Mouse (Mus musculus) v-Abl transformed pro-B cells (cell line): ENCODE measurements around the gene Dimt1.

Experiments used
- in situ Hi-C, 2 experiments: fragments of 400-800 bp; cut with MboI; formaldehyde crosslinking; loops; one replicate each; pipeline ENCODE4 v1.15.1; 2025; ENCODE audit not compliant: unreplicated experiment in 2 of 2

Gene Dimt1

DNA sequence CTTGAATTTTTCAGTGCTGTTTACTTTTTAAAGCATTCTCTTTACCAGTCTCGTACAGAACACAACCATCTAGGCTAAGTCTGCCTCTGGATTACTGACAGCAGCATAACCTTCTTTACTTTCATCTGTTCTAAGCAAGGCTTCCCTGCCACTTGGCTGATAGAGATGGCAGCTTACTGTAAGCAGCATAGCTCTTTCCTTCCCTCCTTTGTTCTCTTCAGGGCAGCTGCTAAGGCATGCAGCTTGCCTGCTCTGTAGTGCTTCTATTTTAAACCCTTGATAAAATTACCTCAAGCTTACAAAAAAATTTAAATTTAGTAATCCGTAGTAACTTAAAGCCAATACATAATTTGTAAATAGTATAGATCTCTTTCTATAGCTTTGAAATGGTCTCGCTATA, 8.0 kb downstream of the Dimt1 start:
- in situ Hi-C loops = no loop called here

DNA sequence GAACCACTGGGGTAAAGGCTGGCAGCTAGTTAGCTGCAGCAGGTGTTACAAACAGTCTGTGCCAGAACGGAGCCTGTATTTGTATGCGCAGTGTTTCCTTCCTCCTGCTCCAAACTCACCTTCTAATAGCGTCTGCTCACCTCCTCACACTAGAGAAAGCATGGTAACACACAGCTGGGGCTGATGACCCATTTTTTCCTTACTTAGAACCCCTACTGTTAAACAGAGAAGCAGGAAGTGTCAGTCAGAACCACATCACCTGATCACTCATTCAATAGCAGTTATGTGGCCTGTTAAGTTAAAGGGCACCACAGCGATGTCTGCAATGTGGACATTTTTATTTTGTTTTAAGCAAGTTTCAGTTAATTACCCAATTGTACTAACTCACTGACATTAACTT, 10.6 kb downstream of the Dimt1 start:
- in situ Hi-C loops = no loop called here

DNA sequence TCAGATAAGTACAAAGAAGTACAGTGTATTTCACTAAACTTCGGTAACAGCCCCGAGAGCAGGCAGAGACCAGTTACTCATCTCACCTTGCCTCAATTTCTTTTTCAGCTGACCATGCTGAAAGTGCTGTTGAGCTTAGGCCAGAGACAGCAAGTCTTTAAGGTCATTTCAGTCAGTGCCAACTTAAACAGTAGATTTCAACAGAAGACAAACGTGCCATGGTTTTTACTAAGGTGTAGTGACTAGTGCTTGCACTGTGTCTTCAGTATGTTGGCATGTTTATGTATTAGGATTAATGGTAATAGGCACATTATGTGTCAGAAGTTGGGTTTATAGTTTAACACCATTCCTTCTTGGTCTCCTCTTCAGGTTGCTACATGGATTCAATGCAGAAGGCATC, 11.4 kb downstream of the Dimt1 start:
- in situ Hi-C loops = no loop called here

GRCm38 (mm10) chr13:106960557-106960956, 13.6 kb downstream of the Dimt1 start:
- in situ Hi-C loops = no loop called here

DNA sequence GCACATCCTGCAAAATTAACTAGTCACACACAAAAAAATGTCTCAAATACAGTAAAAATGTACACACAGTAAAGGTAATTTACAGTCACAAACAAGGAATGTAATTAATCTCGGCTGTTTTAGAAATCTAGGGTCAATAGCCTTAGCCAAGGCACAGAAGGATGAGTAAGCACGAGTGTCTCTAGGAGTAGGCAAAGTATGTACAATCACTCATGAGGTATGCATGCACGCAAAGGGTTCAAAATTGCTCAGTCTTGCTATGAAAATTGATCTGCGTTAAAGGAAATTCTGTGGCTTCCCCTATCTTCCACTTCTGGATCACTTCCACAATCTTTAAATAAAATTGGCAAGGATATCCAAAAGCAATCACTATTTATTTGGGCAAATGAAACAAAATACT, 14.6 kb downstream of the Dimt1 start:
- in situ Hi-C loops = no loop called here

GRCm38 (mm10) chr13:106996891-106997290, 50.0 kb downstream of the Dimt1 start:
- in situ Hi-C loops = loop anchor here in 1 of 2 experiments (10.0 kb wide), 1 partner anchor 98 kb away; no protein-coding TSS in a partner anchor

DNA sequence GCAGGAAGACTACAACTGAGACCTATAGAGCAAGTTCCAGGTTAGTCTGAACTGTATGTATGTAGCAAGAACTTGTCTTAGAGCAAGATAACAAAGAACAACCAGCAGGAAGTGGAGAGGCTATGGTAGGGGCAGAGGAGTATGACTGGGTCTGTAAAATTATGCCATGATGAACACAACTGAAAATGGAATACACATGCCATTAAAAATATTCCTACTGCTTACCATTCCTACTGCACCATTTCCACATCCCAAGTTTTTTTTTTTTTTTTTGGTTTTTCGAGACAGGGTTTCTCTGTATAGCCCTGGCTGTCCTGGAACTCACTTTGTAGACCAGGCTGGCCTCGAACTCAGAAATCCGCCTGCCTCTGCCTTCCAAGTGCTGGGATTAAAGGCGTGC, 50.6 kb downstream of the Dimt1 start:
- in situ Hi-C loops = loop anchor here in 1 of 2 experiments (10.0 kb wide), 1 partner anchor 97 kb away; no protein-coding TSS in a partner anchor

- in situ Hi-C loops = loop anchor here in 1 of 2 experiments (10.0 kb wide), 1 partner anchor 97 kb away; no protein-coding TSS in a partner anchor
These were observed 51.1 kb downstream of the Dimt1 start for GRCm38 (mm10) chr13:106998026-106998425.

DNA sequence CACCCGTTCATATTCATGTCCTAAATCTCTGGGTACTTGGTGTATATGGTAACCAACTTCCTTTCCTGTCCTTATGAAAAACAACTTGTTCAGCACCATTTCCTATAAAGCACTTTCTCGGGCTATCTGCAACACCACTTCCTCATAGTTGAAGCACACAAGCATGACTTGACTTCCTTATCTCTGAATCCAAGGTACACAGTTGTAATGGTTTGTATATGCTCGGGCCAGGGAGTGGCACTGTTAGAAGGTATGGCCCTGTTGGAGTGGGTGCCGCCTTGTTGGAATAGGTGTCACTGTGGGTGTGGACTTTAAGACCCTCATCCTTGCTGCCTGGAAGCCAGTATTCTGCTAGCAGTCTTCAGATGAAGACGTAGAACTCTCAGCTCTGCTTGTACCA, 51.7 kb downstream of the Dimt1 start:
- in situ Hi-C loops = loop anchor here in 1 of 2 experiments (10.0 kb wide), 1 partner anchor 96 kb away; no protein-coding TSS in a partner anchor

GRCm38 (mm10) chr13:107003211-107003610, 56.3 kb downstream of the Dimt1 start:
- in situ Hi-C loops = no loop called here

DNA sequence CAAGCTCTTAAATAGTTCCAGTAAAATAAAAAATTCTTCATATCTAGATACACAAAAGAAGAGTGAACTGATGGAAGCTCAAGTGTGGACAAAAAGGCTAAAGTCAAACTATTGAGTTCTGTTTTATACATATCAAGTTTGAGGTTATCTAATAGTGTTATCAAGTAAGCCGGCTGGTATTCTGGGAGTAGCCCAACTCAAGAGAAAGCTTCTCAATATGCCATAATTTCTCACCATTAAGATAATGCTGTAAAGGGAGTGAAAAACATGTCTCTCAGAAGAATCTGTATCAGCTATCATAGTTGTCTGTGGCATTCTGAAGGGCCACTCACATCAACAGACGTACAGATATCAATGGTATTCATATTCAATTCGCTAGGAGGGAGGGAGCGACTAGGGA, 61.2 kb downstream of the Dimt1 start:
- in situ Hi-C loops = no loop called here
